Mouse (Mus musculus): ENCODE data around the gene Crtc2. TPM values are rescaled to one million over a fixed set of nuclear protein-coding genes. Genes with fewer than 3 reads are reported as not detected.

Gene Crtc2
- total and polyA plus RNA-seq, 3 experiments: 7.1 to 66.9 TPM; not detected in 1

GRCm38 (mm10) chr3:90213377-90213866, 40.5 kb upstream of the Crtc2 start, which contains the start of the genes Rps27 and Rab13 (continued):
- peak; percentile 98 for TF ChIP-seq ELF1 (IDR thresholded peaks at IDR 0.05; ENCODE audit: low read depth, low read length)
- TF ChIP-seq EP300 (IDR thresholded peaks at IDR 0.05; ENCODE audit: low read depth in 1 of 2, low read length in 2 of 2): peak in 1 of 2 experiments; percentile 52; a peak in 1 of 4 replicates
- peak; percentile 56; the same call in 1 of the 2 replicates for TF ChIP-seq ETS1 (IDR thresholded peaks at IDR 0.05; ENCODE audit: low read depth, low read length)
- peak; percentile 99 for TF ChIP-seq SIN3A (IDR thresholded peaks at IDR 0.05; ENCODE audit: low read length)
- peak; percentile 99 for TF ChIP-seq POLR2AphosphoS5 (IDR thresholded peaks at IDR 0.05; ENCODE audit: borderline replicate concordance, low read depth, low read length)
- no peak for TF ChIP-seq MAFK (IDR thresholded peaks at IDR 0.05; ENCODE audit: borderline replicate concordance, low read depth, low read length)
- peak; percentile 100 for TF ChIP-seq POLR2AphosphoS2 (IDR thresholded peaks at IDR 0.05; ENCODE audit: low read length)
- peak; percentile 86 for TF ChIP-seq RCOR1 (IDR thresholded peaks at IDR 0.05; ENCODE audit: low read depth, low read length)
- TF ChIP-seq E2F4 (IDR thresholded peaks at IDR 0.05; ENCODE audit: borderline replicate concordance, low read depth, low read length): no peak

GRCm38 (mm10) chr3:90213956-90214684, 39.8 kb upstream of the Crtc2 start:
- H3K27me3 ChIP-seq (ENCODE audit: control insufficient read depth in 1 of 2, insufficient read depth in 2 of 2, low read length in 2 of 2): no peaks in the 10 kb centered on the region
- H3K9ac ChIP-seq (ENCODE audit: control insufficient read depth, low read depth, low read length, poor library complexity, severe bottlenecking): peak overlapping the region; percentile 76
- no peak for DNase-seq (ENCODE audit: low read depth, low spot score)
- peaks cover 20% of the 10 kb centered on the region for H3K79me2 ChIP-seq (ENCODE audit: control insufficient read depth, insufficient read depth, low read length, poor library complexity)
- no peaks in the 10 kb centered on the region for H3K9me3 ChIP-seq (replicated peaks; ENCODE audit: insufficient read depth, low read length)
- peaks cover 18 to 27% of the 10 kb centered on the region in 2 experiments for H3K36me3 ChIP-seq (ENCODE audit: control insufficient read depth in 1 of 2, insufficient read depth in 2 of 2, low read length in 2 of 2)
- TF ChIP-seq MAX (IDR thresholded peaks at IDR 0.05; ENCODE audit: low read length) (peak; percentile 64; the same call in 1 of the 2 replicates), ZNF384 (IDR thresholded peaks at IDR 0.05; ENCODE audit: low read depth, low read length) (peak; percentile 48; the same call in 1 of the 2 replicates), GATA1 (IDR thresholded peaks at IDR 0.05; ENCODE audit: low read depth, low read length) (no peak)
- H3K4me1 ChIP-seq (ENCODE audit: control insufficient read depth in 1 of 2, insufficient read depth in 2 of 2, low read length in 2 of 2): peaks cover 7 to 16% of the 10 kb centered on the region in 2 experiments; a peak in 3 of 4 replicates
- H3K27ac ChIP-seq (ENCODE audit: control insufficient read depth, low read depth, low read length): peak overlapping the region; percentile 78
- H3K4me3 ChIP-seq (ENCODE audit: control insufficient read depth in 1 of 2, insufficient read depth in 1 of 2, low read depth in 2 of 2, low read length in 2 of 2): peak overlapping the region; percentile 65 to 94

- peaks cover 20% of the 10 kb centered on the region for H3K79me2 ChIP-seq (ENCODE audit: control insufficient read depth, insufficient read depth, low read length, poor library complexity)
- H3K9me3 ChIP-seq (replicated peaks; ENCODE audit: insufficient read depth, low read length): no peaks in the 10 kb centered on the region
- DNase-seq (ENCODE audit: low read depth, low spot score): peak; percentile 77
- H3K4me1 ChIP-seq (ENCODE audit: control insufficient read depth in 1 of 2, insufficient read depth in 2 of 2, low read length in 2 of 2): peaks cover 12 to 16% of the 10 kb centered on the region in 2 experiments; a peak in 3 of 4 replicates
- H3K36me3 ChIP-seq (ENCODE audit: control insufficient read depth in 1 of 2, insufficient read depth in 2 of 2, low read length in 2 of 2): peaks cover 12 to 23% of the 10 kb centered on the region in 2 experiments
- no peaks in the 10 kb centered on the region for H3K27me3 ChIP-seq (ENCODE audit: control insufficient read depth in 1 of 2, insufficient read depth in 2 of 2, low read length in 2 of 2)
- H3K9ac ChIP-seq (ENCODE audit: control insufficient read depth, low read depth, low read length, poor library complexity, severe bottlenecking): no peak overlapping the region
- H3K27ac ChIP-seq (ENCODE audit: control insufficient read depth, low read depth, low read length): no peak overlapping the region
- H3K4me3 ChIP-seq (ENCODE audit: control insufficient read depth in 1 of 2, insufficient read depth in 1 of 2, low read depth in 2 of 2, low read length in 2 of 2): no peak overlapping the region
- peak; percentile 75 for TF ChIP-seq ZC3H11A (IDR thresholded peaks at IDR 0.05; ENCODE audit: low read depth, low read length)
- no peak for TF ChIP-seq POLR2AphosphoS2 (IDR thresholded peaks at IDR 0.05; ENCODE audit: low read length)
- peak; percentile 63 for TF ChIP-seq SMC3 (IDR thresholded peaks at IDR 0.05; ENCODE audit: low read depth, low read length)
- TF ChIP-seq CHD1 (IDR thresholded peaks at IDR 0.05; ENCODE audit: low read depth, low read length): no peak
- TF ChIP-seq MAX (IDR thresholded peaks at IDR 0.05; ENCODE audit: low read length): peak; percentile 47; the same call in 1 of the 2 replicates
- no peak for TF ChIP-seq MYB (IDR thresholded peaks at IDR 0.05; ENCODE audit: low read depth, low read length)
- no peak for TF ChIP-seq KAT2A (conservative IDR thresholded peaks at IDR 0.05; ENCODE audit: low read depth, low read length)
- TF ChIP-seq E2F4 (IDR thresholded peaks at IDR 0.05; ENCODE audit: borderline replicate concordance, low read depth, low read length): no peak
- peak; percentile 71 for TF ChIP-seq USF1 (IDR thresholded peaks at IDR 0.05; ENCODE audit: low read depth, low read length)
- TF ChIP-seq HCFC1 (IDR thresholded peaks at IDR 0.05; ENCODE audit: low read depth, low read length): no peak
- no peak for TF ChIP-seq MEF2A (IDR thresholded peaks at IDR 0.05; ENCODE audit: extremely low read depth, insufficient replicate concordance, low read depth, low read length, poor library complexity, severe bottlenecking)
- TF ChIP-seq JUND (IDR thresholded peaks at IDR 0.05; ENCODE audit: low read depth, low read length): no peak
- no peak for TF ChIP-seq GABPA (IDR thresholded peaks at IDR 0.05; ENCODE audit: low read depth, low read length)
- TF ChIP-seq TCF12 (IDR thresholded peaks at IDR 0.05; ENCODE audit: low read depth, low read length): no peak
- TF ChIP-seq MAZ (IDR thresholded peaks at IDR 0.05; ENCODE audit: low read depth, low read length): no peak
- peak; percentile 27 to 68 (median 48); a peak in 5 of 6 replicates for TF ChIP-seq CTCF (IDR thresholded peaks at IDR 0.05 in 2 of 3, conservative IDR thresholded peaks at IDR 0.05 in 1 of 3; ENCODE audit: control insufficient read depth in 1 of 3, insufficient read depth in 1 of 3, low read depth in 2 of 3, low read length in 3 of 3, poor library complexity in 1 of 3, severe bottlenecking in 1 of 3)
- no peak for TF ChIP-seq TAL1 (IDR thresholded peaks at IDR 0.05; ENCODE audit: low read length)
- TF ChIP-seq GATA1 (IDR thresholded peaks at IDR 0.05; ENCODE audit: low read depth, low read length): no peak
- TF ChIP-seq NELFE (IDR thresholded peaks at IDR 0.05; ENCODE audit: low read depth, low read length): no peak
Measured at GRCm38 (mm10) chr3:90215825-90216380, 38.1 kb upstream of the Crtc2 start.
